Mouse (Mus musculus) lung, adult 2 months (tissue): ENCODE results near the gene Smarcd1. TPM values are rescaled to one million over a fixed set of nuclear protein-coding genes. Genes with fewer than 3 reads are reported as not detected.

Source experiments
- DNase-seq: peaks from one replicate; pipeline ENCODE4 v3.0.0; 2022
- H3K4me1 ChIP-seq: fragments of 200-500 bp; 2 replicates; pipeline ENCODE4 v1.6.1; 2011; ENCODE audit warnings: low read length; ENCODE audit not compliant: control insufficient read depth, insufficient read depth
- H3K4me3 ChIP-seq: fragments of 200-500 bp; replicated peaks from 2 replicates; pipeline ENCODE3; 2011; ENCODE audit warnings: low read depth, mild to moderate bottlenecking, control low read depth, low read length; ENCODE audit errors: extremely low read depth
- CTCF ChIP-seq: fragments of 200-500 bp; IDR thresholded peaks from 2 replicates; pipeline ENCODE4 v1.5.1; 2011; ENCODE audit warnings: mild to moderate bottlenecking, low read length, control low read depth; ENCODE audit not compliant: insufficient read depth
- POLR2A ChIP-seq: fragments of 200-500 bp; IDR thresholded peaks from 2 replicates; pipeline ENCODE4 v1.6.1; 2011; ENCODE audit warnings: low read depth, mild to moderate bottlenecking, control low read depth, low read length, borderline replicate concordance; ENCODE audit errors: extremely low read depth
- WGBS: fragments of 180-500 bp; shearing (Covaris S2); methylation state at CpG from one replicate; pipeline ENCODE4 v1.1.7; 2018; 5-methylcytosine and 5-hydroxymethylcytosine counted together
- polyA plus RNA-seq: library from polyadenylated mRNA; depleted of rRNA; stranded (reverse); fragments of >200 nt; gene quantifications from 2 replicates; pipeline ENCODE4 v1.2.3, GENCODE M21; 2012; rRNA removed

Smarcd1 gene
- polyA plus RNA-seq: 30.1 and 38.0 TPM in 2 replicates

- WGBS: 2% methylated on average over 70 of the region's 71 CpGs
- 0 out of 2 replicates have a peak, but pooled peaks have one; percentile 20 for TF ChIP-seq POLR2A
- peak; percentile 77 for TF ChIP-seq CTCF
- peak; percentile 93 for DNase-seq
- H3K4me3 ChIP-seq: peak within 1 kb of the TSS; percentile 56
- peaks cover 4% of the 10 kb centered on the region; the same call in 1 of the 2 replicates for H3K4me1 ChIP-seq
Observed at GRCm38 (mm10) chr15:99701999-99702900, at the start of gene Smarcd1. TSS of gene Smarcd1 (plus strand) at chr15:99702129.

- H3K4me3 ChIP-seq: no peak overlapping the region
- DNase-seq: no peak
- TF ChIP-seq CTCF: no peak
- no peak for TF ChIP-seq POLR2A
Observed at GRCm38 (mm10) chr15:99653291-99653690, 48.6 kb upstream of the Smarcd1 start.

DNA sequence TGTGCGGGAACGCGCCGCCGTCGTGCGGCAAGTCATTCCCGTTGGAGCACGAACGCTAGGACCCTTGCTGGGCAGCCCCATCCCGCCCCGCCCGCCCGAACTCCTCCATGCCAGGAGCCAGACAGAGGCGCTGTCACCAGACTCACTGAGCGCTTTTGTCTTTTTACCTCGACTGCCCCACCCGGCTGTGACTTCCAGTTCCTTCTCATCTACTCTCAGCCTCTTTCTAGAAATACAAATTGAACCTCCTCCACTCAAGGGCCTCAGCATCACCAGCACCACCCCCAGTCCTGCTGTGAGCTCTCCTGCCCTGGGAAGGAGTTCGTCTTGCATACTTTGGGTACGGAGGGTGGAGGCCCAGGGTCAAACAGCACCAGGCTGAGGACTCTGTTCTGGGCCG, 48.1 kb upstream of the Smarcd1 start:
- TF ChIP-seq CTCF (no peak), POLR2A (no peak)
- no peak overlapping the region for H3K4me3 ChIP-seq
- no peak for DNase-seq
- 16% methylated on average over 21 of the region's 21 CpGs for WGBS
- H3K4me1 ChIP-seq: no peaks in the 10 kb centered on the region

More at GRCm38 (mm10) chr15:99653291-99653690, 48.6 kb upstream of the Smarcd1 start:
- no peaks in the 10 kb centered on the region for H3K4me1 ChIP-seq
- WGBS: 19% methylated on average over 8 of the region's 8 CpGs

- Histone ChIP-seq H3K4me1 (no peaks in the 10 kb centered on the region), H3K4me3 (no peak overlapping the region)
- TF ChIP-seq POLR2A (no peak), CTCF (no peak)
- DNase-seq: no peak
- whole genome bisulfite sequencing: 57% methylated on average over 9 of the region's 9 CpGs
Observed at GRCm38 (mm10) chr15:99655956-99656355, 46.0 kb upstream of the Smarcd1 start.

GRCm38 (mm10) chr15:99658437-99658836, 43.5 kb upstream of the Smarcd1 start:
- WGBS: 60% methylated on average over 2 of the region's 2 CpGs
- TF ChIP-seq POLR2A (no peak), CTCF (no peak)
- no peaks in the 10 kb centered on the region for H3K4me1 ChIP-seq
- no peak for DNase-seq
- H3K4me3 ChIP-seq: no peak overlapping the region

GRCm38 (mm10) chr15:99661121-99661830, 40.7 kb upstream of the Smarcd1 start:
- Histone ChIP-seq H3K4me1 (0 out of 2 replicates have a peak, but pooled peaks cover 3% of the 10 kb centered on the region), H3K4me3 (no peak overlapping the region)
- no peak for DNase-seq
- 94% methylated on average over 15 of the region's 15 CpGs for WGBS
- TF ChIP-seq POLR2A (no peak), CTCF (no peak)

DNA sequence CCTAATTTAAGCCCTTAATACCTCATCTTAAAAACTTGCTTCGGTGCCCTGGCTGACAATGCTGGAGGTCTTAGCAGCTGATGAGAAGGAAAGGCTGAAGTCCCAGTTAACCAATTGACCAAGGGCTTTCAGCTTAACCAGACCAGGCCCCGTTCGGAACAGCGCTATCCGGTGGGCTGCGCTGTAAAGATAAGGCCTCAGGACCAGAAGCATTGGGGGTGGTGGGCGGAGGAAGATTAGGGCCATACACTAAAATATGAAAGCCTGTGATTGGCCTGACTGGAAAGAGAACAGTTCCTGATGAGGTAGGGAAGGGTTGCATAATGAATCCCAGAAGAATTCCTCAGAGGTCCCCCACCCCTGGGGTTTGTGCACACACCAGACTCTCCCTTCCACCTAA, 39.6 kb upstream of the Smarcd1 start:
- Histone ChIP-seq H3K4me1 (0 out of 2 replicates have a peak, but pooled peaks cover 3% of the 10 kb centered on the region), H3K4me3 (no peak overlapping the region)
- TF ChIP-seq CTCF (no peak), POLR2A (no peak)
- WGBS: 74% methylated on average over 7 of the region's 7 CpGs
- no peak for DNase-seq

DNA sequence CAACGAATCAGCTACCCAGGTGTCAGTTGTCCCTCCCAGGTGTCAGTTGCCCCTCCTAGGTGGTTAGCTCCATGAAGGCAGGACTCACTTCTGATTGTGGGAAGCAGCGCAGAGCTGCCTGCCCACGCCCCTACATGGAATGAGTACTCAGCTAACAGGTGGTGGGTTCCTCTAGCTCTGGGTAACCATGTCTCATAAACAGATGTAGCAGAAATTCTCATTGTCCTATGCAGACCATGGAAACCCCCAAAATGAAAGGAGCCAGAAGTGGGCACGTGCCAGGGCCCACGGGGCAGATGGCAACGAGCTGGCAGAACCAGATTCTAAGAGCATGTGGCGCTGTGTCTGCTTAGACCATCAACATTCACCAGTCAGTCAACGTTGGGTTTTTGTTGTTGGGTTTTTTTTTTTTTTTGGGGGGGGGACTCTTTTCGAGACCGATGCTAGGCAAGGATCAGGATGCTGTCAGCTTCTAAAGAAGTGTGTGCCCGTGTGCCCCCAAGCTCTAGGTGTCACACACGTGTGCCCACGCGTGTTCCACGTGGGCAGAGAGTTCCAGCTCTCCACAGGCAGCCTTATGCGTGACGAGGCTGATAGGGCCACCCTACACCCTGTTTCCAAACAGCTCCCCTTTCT, 37.8 kb upstream of the Smarcd1 start:
- no peak for DNase-seq
- no peak for TF ChIP-seq POLR2A
- no peak overlapping the region for H3K4me3 ChIP-seq
- H3K4me1 ChIP-seq: 0 out of 2 replicates have a peak, but pooled peaks cover 3% of the 10 kb centered on the region
- WGBS: 5% methylated on average over 17 of the region's 17 CpGs

DNA sequence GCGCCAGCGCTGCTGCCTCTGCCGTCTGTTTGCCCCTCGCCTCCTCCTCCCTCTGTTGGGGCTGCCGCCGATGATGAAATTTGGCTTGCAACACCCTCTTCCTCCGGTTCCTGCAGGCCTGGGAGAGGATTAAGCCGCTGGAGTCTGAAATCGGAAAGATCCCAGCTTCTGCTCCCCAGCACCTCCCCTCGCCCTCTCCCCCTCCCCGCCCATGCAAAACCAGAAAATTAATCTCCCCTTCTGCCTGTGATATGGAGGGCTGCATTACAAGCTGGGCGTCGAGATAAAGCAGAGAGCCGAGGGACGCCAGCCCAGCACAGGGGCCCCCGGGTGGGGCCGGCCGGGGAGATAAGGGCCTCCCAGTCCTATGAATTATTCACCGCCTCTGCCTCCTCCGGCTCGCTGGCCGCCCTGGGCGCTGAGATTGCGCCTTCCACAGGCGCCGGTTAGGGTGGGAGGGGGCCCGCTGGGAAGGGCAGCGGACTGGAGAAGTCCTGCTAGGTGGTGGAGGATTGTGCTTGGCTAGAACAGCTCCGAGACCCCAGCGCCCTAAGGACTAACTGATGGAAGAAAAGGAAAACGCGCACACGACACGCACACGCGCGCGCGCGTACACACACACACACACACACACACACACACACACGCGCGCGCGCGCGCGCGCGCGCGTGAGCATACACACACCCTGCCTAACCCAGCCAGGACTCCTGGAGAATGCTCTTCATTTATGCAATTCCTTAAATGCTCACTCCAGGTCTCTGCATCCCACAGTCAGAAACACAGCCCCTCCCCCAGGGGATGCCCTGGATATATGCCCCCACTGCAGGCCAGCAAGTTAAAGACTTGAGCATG, 37.1 kb upstream of the Smarcd1 start:
- TF ChIP-seq POLR2A (no peak), CTCF (no peak)
- Histone ChIP-seq H3K4me3 (peak overlapping the region; percentile 39), H3K4me1 (0 out of 2 replicates have a peak, but pooled peaks cover 3% of the 10 kb centered on the region)
- 1% methylated on average over 52 of the region's 52 CpGs for WGBS
- peak; percentile 51 for DNase-seq
